Mouse (Mus musculus): ENCODE data around the gene Gm28308. TPM values are rescaled to one million over a fixed set of nuclear protein-coding genes. Genes with fewer than 3 reads are reported as not detected.

The Gm28308 gene
- polyA plus RNA-seq, 1 experiment from 2014 or later: not detected

GRCm38 (mm10) chr6:52172501-52172900, 40.6 kb downstream of the Gm28308 start:
- Histone ChIP-seq H3K27ac (0 out of 2 replicates have a peak overlapping the region, but pooled peaks have one; percentile 57), H3K9me3 (no peaks in the 10 kb centered on the region), H3K36me3 (no peaks in the 10 kb centered on the region), H3K4me2 (replicated peaks) (peak overlapping the region; percentile 44), H3K9ac (no peak overlapping the region), H3K4me1 (peaks cover 7% of the 10 kb centered on the region; the same call in 1 of the 2 replicates), H3K27me3 (peaks cover 90% of the 10 kb centered on the region), H3K4me3 (peak overlapping the region; percentile 22)
- under 1% methylated on average over 35 of the region's 35 CpGs for WGBS
- no peak for ATAC-seq (ENCODE audit: insufficient number of reproducible peaks, insufficient read depth, low FRiP score, low TSS enrichment)

GRCm38 (mm10) chr6:52171938-52172337, 41.2 kb downstream of the Gm28308 start:
- WGBS: 5% methylated on average over 6 of the region's 7 CpGs
- no peak for ATAC-seq (ENCODE audit: insufficient number of reproducible peaks, insufficient read depth, low FRiP score, low TSS enrichment)
- Histone ChIP-seq H3K27ac (0 out of 2 replicates have a peak overlapping the region, but pooled peaks have one; percentile 57), H3K4me3 (peak overlapping the region; percentile 22), H3K4me2 (replicated peaks) (peak overlapping the region; percentile 44), H3K9ac (no peak overlapping the region), H3K9me3 (no peaks in the 10 kb centered on the region), H3K4me1 (peaks cover 7% of the 10 kb centered on the region; the same call in 1 of the 2 replicates), H3K36me3 (no peaks in the 10 kb centered on the region), H3K27me3 (peaks cover 89% of the 10 kb centered on the region)

- Histone ChIP-seq H3K36me3 (no peaks in the 10 kb centered on the region), H3K9ac (no peak overlapping the region), H3K27me3 (peaks cover 89% of the 10 kb centered on the region), H3K4me2 (replicated peaks) (no peak overlapping the region), H3K27ac (0 out of 2 replicates have a peak overlapping the region, but pooled peaks have one; percentile 24), H3K4me3 (no peak overlapping the region), H3K9me3 (no peaks in the 10 kb centered on the region), H3K4me1 (peaks cover 7% of the 10 kb centered on the region; the same call in 1 of the 2 replicates)
- no peak for ATAC-seq (ENCODE audit: insufficient number of reproducible peaks, insufficient read depth, low FRiP score, low TSS enrichment)
- 6% methylated on average over 4 of the region's 4 CpGs for WGBS
Observed at GRCm38 (mm10) chr6:52171331-52171730, 41.8 kb downstream of the Gm28308 start.

GRCm38 (mm10) chr6:52170898-52171223, 42.3 kb downstream of the Gm28308 start:
- Histone ChIP-seq H3K4me3 (0 out of 2 replicates have a peak overlapping the region, but pooled peaks have one; percentile 15), H3K27me3 (peaks cover 89% of the 10 kb centered on the region), H3K9me3 (no peaks in the 10 kb centered on the region), H3K36me3 (no peaks in the 10 kb centered on the region), H3K9ac (no peak overlapping the region), H3K4me1 (peaks cover 7% of the 10 kb centered on the region; the same call in 1 of the 2 replicates), H3K4me2 (replicated peaks) (peak overlapping the region; percentile 34), H3K27ac (peak overlapping the region; percentile 24; the same call in 1 of the 2 replicates)
- 5% methylated on average over 5 of the region's 5 CpGs for WGBS
- ATAC-seq (ENCODE audit: insufficient number of reproducible peaks, insufficient read depth, low FRiP score, low TSS enrichment): no peak

- no peak overlapping the region for H3K9ac ChIP-seq
- WGBS: 2% methylated on average over 40 of the region's 40 CpGs
- H3K9me3 ChIP-seq: no peaks in the 10 kb centered on the region
- H3K36me3 ChIP-seq: no peaks in the 10 kb centered on the region
- H3K4me2 ChIP-seq (replicated peaks): peak overlapping the region; percentile 34
- peak overlapping the region; percentile 24; the same call in 1 of the 2 replicates for H3K27ac ChIP-seq
- no peak for ATAC-seq (ENCODE audit: insufficient number of reproducible peaks, insufficient read depth, low FRiP score, low TSS enrichment)
- H3K4me3 ChIP-seq: peak overlapping the region; percentile 15
- peaks cover 7% of the 10 kb centered on the region; the same call in 1 of the 2 replicates for H3K4me1 ChIP-seq
- peaks cover 88% of the 10 kb centered on the region for H3K27me3 ChIP-seq
Observed at GRCm38 (mm10) chr6:52170166-52170897, 42.8 kb downstream of the Gm28308 start.

- no peak overlapping the region for H3K9ac ChIP-seq
- peak overlapping the region; percentile 34 for H3K4me2 ChIP-seq (replicated peaks)
- no peak overlapping the region for H3K27ac ChIP-seq
- no peaks in the 10 kb centered on the region for H3K9me3 ChIP-seq
- 0 out of 2 replicates have a peak, but pooled peaks have one; percentile 41 for ATAC-seq (ENCODE audit: insufficient number of reproducible peaks, insufficient read depth, low FRiP score, low TSS enrichment)
- WGBS: 6% methylated on average over 16 of the region's 16 CpGs
- peak overlapping the region; percentile 15 for H3K4me3 ChIP-seq
- peaks cover 7% of the 10 kb centered on the region; the same call in 1 of the 2 replicates for H3K4me1 ChIP-seq
- H3K36me3 ChIP-seq: no peaks in the 10 kb centered on the region
- H3K27me3 ChIP-seq: peaks cover 88% of the 10 kb centered on the region
Observed at GRCm38 (mm10) chr6:52169499-52170165, 43.5 kb downstream of the Gm28308 start.

- Histone ChIP-seq H3K36me3 (no peaks in the 10 kb centered on the region), H3K4me3 (peak overlapping the region; percentile 36), H3K9ac (peak overlapping the region; percentile 38), H3K27ac (peak overlapping the region; percentile 75), H3K4me1 (peaks cover 7% of the 10 kb centered on the region; the same call in 1 of the 2 replicates), H3K4me2 (replicated peaks) (peak overlapping the region; percentile 39), H3K9me3 (no peaks in the 10 kb centered on the region), H3K27me3 (peaks cover 91% of the 10 kb centered on the region)
- no peak for ATAC-seq (ENCODE audit: insufficient number of reproducible peaks, insufficient read depth, low FRiP score, low TSS enrichment)
- 1% methylated on average over 42 of the region's 42 CpGs for WGBS
Observed at GRCm38 (mm10) chr6:52168191-52169055, 44.7 kb downstream of the Gm28308 start.

- under 1% methylated on average over 14 of the region's 14 CpGs for WGBS
- H3K4me3 ChIP-seq: peak overlapping the region; percentile 36
- no peaks in the 10 kb centered on the region for H3K36me3 ChIP-seq
- peaks cover 91% of the 10 kb centered on the region for H3K27me3 ChIP-seq
- peak overlapping the region; percentile 38 for H3K9ac ChIP-seq
- peak overlapping the region; percentile 39 for H3K4me2 ChIP-seq (replicated peaks)
- peak overlapping the region; percentile 75 for H3K27ac ChIP-seq
- ATAC-seq (ENCODE audit: insufficient number of reproducible peaks, insufficient read depth, low FRiP score, low TSS enrichment): no peak
- H3K9me3 ChIP-seq: no peaks in the 10 kb centered on the region
- peaks cover 6% of the 10 kb centered on the region; the same call in 1 of the 2 replicates for H3K4me1 ChIP-seq
Observed at GRCm38 (mm10) chr6:52167736-52168161, 45.4 kb downstream of the Gm28308 start.

GRCm38 (mm10) chr6:52167176-52167575, 46.0 kb downstream of the Gm28308 start:
- no peaks in the 10 kb centered on the region for H3K9me3 ChIP-seq
- no peak for ATAC-seq (ENCODE audit: insufficient number of reproducible peaks, insufficient read depth, low FRiP score, low TSS enrichment)
- H3K36me3 ChIP-seq: no peaks in the 10 kb centered on the region
- H3K4me3 ChIP-seq: peak overlapping the region; percentile 36
- peak overlapping the region; percentile 39; the same call in 1 of the 2 replicates for H3K4me2 ChIP-seq (replicated peaks)
- WGBS: 6% methylated on average over 1 of the region's 1 CpGs
- peaks cover 87% of the 10 kb centered on the region for H3K27me3 ChIP-seq
- peak overlapping the region; percentile 75 for H3K27ac ChIP-seq
- H3K4me1 ChIP-seq: 0 out of 2 replicates have a peak, but pooled peaks cover 2% of the 10 kb centered on the region
- peak overlapping the region; percentile 38; the same call in 1 of the 2 replicates for H3K9ac ChIP-seq

- H3K27ac ChIP-seq: peak overlapping the region; percentile 75
- H3K4me3 ChIP-seq: peak overlapping the region; percentile 36
- H3K4me1 ChIP-seq: 0 out of 2 replicates have a peak, but pooled peaks cover 2% of the 10 kb centered on the region
- H3K9ac ChIP-seq: peak overlapping the region; percentile 38
- peak overlapping the region; percentile 39; the same call in 1 of the 2 replicates for H3K4me2 ChIP-seq (replicated peaks)
- peaks cover 86% of the 10 kb centered on the region for H3K27me3 ChIP-seq
- no peaks in the 10 kb centered on the region for H3K36me3 ChIP-seq
- WGBS: 2% methylated on average over 4 of the region's 4 CpGs
- ATAC-seq (ENCODE audit: insufficient number of reproducible peaks, insufficient read depth, low FRiP score, low TSS enrichment): no peak
- H3K9me3 ChIP-seq: no peaks in the 10 kb centered on the region
Observed at GRCm38 (mm10) chr6:52166431-52167077, 46.6 kb downstream of the Gm28308 start.
